Mouse (Mus musculus) kidney, embryonic 15.5 days (tissue): Measurements from ENCODE around the gene Mrpl54. TPM values are rescaled to one million over a fixed set of nuclear protein-coding genes. Genes with fewer than 3 reads are reported as not detected.

Experiments used
- microRNA-seq: library from miRNA; unstranded; fragments of <30 nt; microRNA quantifications from one replicate; pipeline ENCODE4, GENCODE M21; 2016
- polyA plus RNA-seq: library from polyadenylated mRNA; unstranded; fragments of >200 nt; fragmentation: Nextera tagmentation; extraction: Ambion mirVana; gene quantifications from 2 replicates; pipeline ENCODE4 v1.2.1, GENCODE M21; 2015

The Mrpl54 gene
- polyA plus RNA-seq, 1 experiment from 2014 or later, result 230 TPM

Small RNAs within 50 kb of the gene (microRNA-seq; reads per million reads assigned to microRNA genes)
- gene Mir3057, result 6.7 reads per million, percentile 26 among the genes with 10 or more reads in this experiment

Other genes starting within 250 kb of the Mrpl54 start
- gene Diras1, start 241.3 kb downstream of the Mrpl54 start, polyA plus RNA-seq, result 0.19 and 0.23 TPM in 2 replicates
- 13.7 and 16.3 TPM in 2 replicates for gene Slc39a3, start 229.5 kb downstream of the Mrpl54 start, polyA plus RNA-seq
- 201 and 226 TPM in 2 replicates for gene Sgta, start 206.8 kb downstream of the Mrpl54 start, polyA plus RNA-seq
- 62.5 and 67.4 TPM in 2 replicates for gene Thop1, start 196.9 kb downstream of the Mrpl54 start, polyA plus RNA-seq
- gene Creb3l3, start 168.1 kb downstream of the Mrpl54 start, polyA plus RNA-seq, result 0.64 and 0.77 TPM in 2 replicates
- gene Map2k2, start 161.0 kb downstream of the Mrpl54 start, polyA plus RNA-seq, result 182 and 202 TPM in 2 replicates
- 25.6 and 26.6 TPM in 2 replicates for gene Zbtb7a, start 131.7 kb downstream of the Mrpl54 start, polyA plus RNA-seq
- 48.6 and 51.2 TPM in 2 replicates for gene Pias4, start 99.0 kb downstream of the Mrpl54 start, polyA plus RNA-seq
- gene Eef2, start 90.3 kb downstream of the Mrpl54 start, polyA plus RNA-seq, result 563 and 597 TPM in 2 replicates
- gene Dapk3, start 83.9 kb downstream of the Mrpl54 start, polyA plus RNA-seq, result 41.0 and 47.9 TPM in 2 replicates
- gene 4930442H23Rik, start 83.1 kb downstream of the Mrpl54 start, polyA plus RNA-seq, result not detected in 2 replicates
- gene Nmrk2, start 64.9 kb downstream of the Mrpl54 start, polyA plus RNA-seq, result 0.18 TPM in 1 of 2 replicates, not detected in the other
- 0.28 and 0.51 TPM in 2 replicates for gene Atcay, start 36.1 kb downstream of the Mrpl54 start, polyA plus RNA-seq
- gene Zfr2, start 33.8 kb downstream of the Mrpl54 start, polyA plus RNA-seq, result 6.8 and 7.3 TPM in 2 replicates
- gene Matk, start 14.0 kb downstream of the Mrpl54 start, polyA plus RNA-seq, result 5.8 and 6.8 TPM in 2 replicates
- gene Apba3, start within 50 bp of the Mrpl54 start, polyA plus RNA-seq, result 59.7 and 63.4 TPM in 2 replicates
- 15.9 and 18.1 TPM in 2 replicates for gene Tjp3, start 24.6 kb upstream of the Mrpl54 start, polyA plus RNA-seq
- gene Pip5k1c, start 26.0 kb upstream of the Mrpl54 start, polyA plus RNA-seq, result 51.0 and 61.3 TPM in 2 replicates
- 38.8 and 44.2 TPM in 2 replicates for gene Cactin, start 54.2 kb upstream of the Mrpl54 start, polyA plus RNA-seq
- gene Tbxa2r, start 61.8 kb upstream of the Mrpl54 start, polyA plus RNA-seq, result 14.4 and 18.3 TPM in 2 replicates
- gene Gipc3, start 76.3 kb upstream of the Mrpl54 start, polyA plus RNA-seq, result 0.08 TPM in 1 of 2 replicates, not detected in the other
- gene Hmg20b, start 83.5 kb upstream of the Mrpl54 start, polyA plus RNA-seq, result 87.0 and 94.6 TPM in 2 replicates
- 10.3 and 11.5 TPM in 2 replicates for gene Mfsd12, start 90.6 kb upstream of the Mrpl54 start, polyA plus RNA-seq
- gene 4930404N11Rik, start 98.9 kb upstream of the Mrpl54 start, polyA plus RNA-seq, result 0.62 and 1.6 TPM in 2 replicates
- gene Fzr1, start 111.6 kb upstream of the Mrpl54 start, polyA plus RNA-seq, result 105 and 114 TPM in 2 replicates
- 79.7 and 82.2 TPM in 2 replicates for gene Dohh, start 117.5 kb upstream of the Mrpl54 start, polyA plus RNA-seq
- gene Gm48551, start 117.5 kb upstream of the Mrpl54 start, polyA plus RNA-seq, result 2.5 and 4.1 TPM in 2 replicates
- gene Gm48552, start 122.1 kb upstream of the Mrpl54 start, polyA plus RNA-seq, result 1.6 and 2.1 TPM in 2 replicates
- 26.0 and 29.4 TPM in 2 replicates for gene Smim24, start 126.1 kb upstream of the Mrpl54 start, polyA plus RNA-seq
- gene Nfic, start 188.7 kb upstream of the Mrpl54 start, polyA plus RNA-seq, result 67.9 and 84.5 TPM in 2 replicates
- gene Celf5, start 215.8 kb upstream of the Mrpl54 start, polyA plus RNA-seq, result 0.50 and 0.82 TPM in 2 replicates
- 85.7 and 93.5 TPM in 2 replicates for gene Ncln, start 229.5 kb upstream of the Mrpl54 start, polyA plus RNA-seq
- 1.2 and 1.4 TPM in 2 replicates for gene S1pr4, start 233.2 kb upstream of the Mrpl54 start, polyA plus RNA-seq